Mouse (Mus musculus) gonadal fat pad, adult 2 months (tissue): Measurements from ENCODE around the gene Dhdh. TPM values are rescaled to one million over a fixed set of nuclear protein-coding genes. Genes with fewer than 3 reads are reported as not detected.

Source experiments
- DNase-seq: peaks from one replicate; pipeline ENCODE4 v3.0.0-alpha.2; 2012; ENCODE audit warnings: low read depth
- polyA plus RNA-seq: library from polyadenylated mRNA; depleted of rRNA; stranded (reverse); fragments of >200 nt; gene quantifications from 2 replicates; pipeline ENCODE4 v1.2.3, GENCODE M21; 2012; rRNA removed

Dhdh gene
- polyA plus RNA-seq, 1 experiment = 15.6 TPM

- DNase-seq = no peak
Measured at GRCm38 (mm10) chr7:45454971-45455370, 33.6 kb downstream of the Dhdh start.

GRCm38 (mm10) chr7:45451344-45451982, 37.1 kb downstream of the Dhdh start:
- DNase-seq = no peak

GRCm38 (mm10) chr7:45449974-45450373, 38.6 kb downstream of the Dhdh start:
- no peak for DNase-seq

GRCm38 (mm10) chr7:45447325-45447990, 41.1 kb downstream of the Dhdh start:
- no peak for DNase-seq

- no peak for DNase-seq
Measured at GRCm38 (mm10) chr7:45446589-45446988, 42.0 kb downstream of the Dhdh start.

- DNase-seq = no peak
Measured at GRCm38 (mm10) chr7:45443526-45444420, 44.8 kb downstream of the Dhdh start.

- DNase-seq = no peak
Measured at GRCm38 (mm10) chr7:45437521-45438276, 50.9 kb downstream of the Dhdh start, which contains the start of gene Ruvbl2. Gene Ruvbl2, minus strand, starts transcription at chr7:45438096.

- DNase-seq = no peak
Measured at GRCm38 (mm10) chr7:45437046-45437445, 51.6 kb downstream of the Dhdh start.

GRCm38 (mm10) chr7:45436444-45436843, 52.2 kb downstream of the Dhdh start:
- no peak for DNase-seq

- DNase-seq = no peak
Measured at GRCm38 (mm10) chr7:45435038-45435437, 53.6 kb downstream of the Dhdh start.

- DNase-seq = peak; percentile 99
Measured at GRCm38 (mm10) chr7:45434203-45435015, 54.2 kb downstream of the Dhdh start, which contains the start of gene Gys1. Gene Gys1, plus strand, starts transcription at chr7:45434844.

GRCm38 (mm10) chr7:45433835-45434202, 54.8 kb downstream of the Dhdh start:
- DNase-seq = no peak

GRCm38 (mm10) chr7:45426556-45426955, 62.0 kb downstream of the Dhdh start:
- DNase-seq = no peak

- no peak for DNase-seq
Measured at GRCm38 (mm10) chr7:45421194-45421593, 67.4 kb downstream of the Dhdh start.

Other genes starting within 250 kb of the Dhdh start
- gene Cd37, start 249.7 kb downstream of the Dhdh start, polyA plus RNA-seq = 19.8 and 24.3 TPM in 2 replicates
- 0.32 and 0.46 TPM in 2 replicates for gene Slc6a16, start 247.7 kb downstream of the Dhdh start, polyA plus RNA-seq
- gene Slc6a21, start 211.3 kb downstream of the Dhdh start, polyA plus RNA-seq = 1.1 and 2.3 TPM in 2 replicates
- 41.6 and 48.8 TPM in 2 replicates for gene Trpm4, start 155.0 kb downstream of the Dhdh start, polyA plus RNA-seq
- gene Hrc, start 153.5 kb downstream of the Dhdh start, polyA plus RNA-seq = 0.42 and 0.48 TPM in 2 replicates
- 3.0 and 3.1 TPM in 2 replicates for gene Ppfia3, start 121.8 kb downstream of the Dhdh start, polyA plus RNA-seq
- 5.7 and 7.2 TPM in 2 replicates for gene Lin7b, start 118.2 kb downstream of the Dhdh start, polyA plus RNA-seq
- gene Snrnp70, start 93.1 kb downstream of the Dhdh start, polyA plus RNA-seq = 216 and 217 TPM in 2 replicates
- 0.27 and 0.28 TPM in 2 replicates for gene Kcna7, start 83.2 kb downstream of the Dhdh start, polyA plus RNA-seq
- gene Ntf5, start 75.1 kb downstream of the Dhdh start, polyA plus RNA-seq = 1.8 and 2.6 TPM in 2 replicates
- gene Lhb, start 68.0 kb downstream of the Dhdh start, polyA plus RNA-seq = 0.80 and 2.1 TPM in 2 replicates
- 75.3 and 76.4 TPM in 2 replicates for gene Gys1, start 54.0 kb downstream of the Dhdh start, polyA plus RNA-seq
- gene Ruvbl2, start 50.7 kb downstream of the Dhdh start, polyA plus RNA-seq = 46.0 and 47.8 TPM in 2 replicates
- gene Ftl1, start 28.9 kb downstream of the Dhdh start, polyA plus RNA-seq = 2,754 and 3,247 TPM in 2 replicates
- gene Bax, start 21.9 kb downstream of the Dhdh start, polyA plus RNA-seq = 92.8 and 104 TPM in 2 replicates
- 2.5 and 2.6 TPM in 2 replicates for gene Tulp2, start 6.9 kb downstream of the Dhdh start, polyA plus RNA-seq
- gene Gm45808, start 2.0 kb downstream of the Dhdh start, polyA plus RNA-seq = 1.2 and 6.9 TPM in 2 replicates
- 540 and 702 TPM in 2 replicates for gene Nucb1, start 21.6 kb upstream of the Dhdh start, polyA plus RNA-seq
- 19.6 and 24.0 TPM in 2 replicates for gene Ppp1r15a, start 37.5 kb upstream of the Dhdh start, polyA plus RNA-seq
- 13.5 and 13.9 TPM in 2 replicates for gene Plekha4, start 37.5 kb upstream of the Dhdh start, polyA plus RNA-seq
- 2.6 and 6.3 TPM in 2 replicates for gene Hsd17b14, start 66.1 kb upstream of the Dhdh start, polyA plus RNA-seq
- 111 and 127 TPM in 2 replicates for gene Bcat2, start 81.3 kb upstream of the Dhdh start, polyA plus RNA-seq
- 2.0 TPM in 2 replicates for gene Fgf21, start 126.7 kb upstream of the Dhdh start, polyA plus RNA-seq
- 24.1 and 36.6 TPM in 2 replicates for gene Fut1, start 128.5 kb upstream of the Dhdh start, polyA plus RNA-seq
- 0.58 and 0.75 TPM in 2 replicates for gene Izumo1, start 133.0 kb upstream of the Dhdh start, polyA plus RNA-seq
- 24.9 and 25.9 TPM in 2 replicates for gene Rasip1, start 138.7 kb upstream of the Dhdh start, polyA plus RNA-seq
- 6.1 and 7.7 TPM in 2 replicates for gene Mamstr, start 151.2 kb upstream of the Dhdh start, polyA plus RNA-seq
- 1.1 and 2.9 TPM in 2 replicates for gene Fut2, start 177.6 kb upstream of the Dhdh start, polyA plus RNA-seq
- gene Ntn5, start 195.2 kb upstream of the Dhdh start, polyA plus RNA-seq = 0.85 and 2.7 TPM in 2 replicates
- gene Sec1, start 205.6 kb upstream of the Dhdh start, polyA plus RNA-seq = 1.7 and 2.8 TPM in 2 replicates
- gene Car11, start 211.0 kb upstream of the Dhdh start, polyA plus RNA-seq = 9.1 and 11.8 TPM in 2 replicates
- gene Dbp, start 216.3 kb upstream of the Dhdh start, polyA plus RNA-seq = 31.0 and 50.0 TPM in 2 replicates
- 1,223 and 1,429 TPM in 2 replicates for gene Rpl18, start 226.7 kb upstream of the Dhdh start, polyA plus RNA-seq
- gene Sphk2, start 229.2 kb upstream of the Dhdh start, polyA plus RNA-seq = 50.0 and 52.1 TPM in 2 replicates
- gene Fam83e, start 232.4 kb upstream of the Dhdh start, polyA plus RNA-seq = 2.6 and 2.7 TPM in 2 replicates
- gene Spaca4, start 237.0 kb upstream of the Dhdh start, polyA plus RNA-seq = 0.93 and 1.3 TPM in 2 replicates